Mouse (Mus musculus): ENCODE results near the gene Hoxc12.

- TF ChIP-seq EP300 (IDR thresholded peaks at IDR 0.05) (no peak), CTCF (IDR thresholded peaks at IDR 0.05) (no peak)
Measured at GRCm38 (mm10) chr15:102895115-102895514, 41.4 kb upstream of the Hoxc12 start.

Measured in lung, postnatal 0 days (tissue).